Mouse (Mus musculus) layer of hippocampus, adult 9-10 months (tissue): ENCODE measurements around the gene Hspb9.

ENCODE experiments used
- DNase-seq: peaks from one replicate; pipeline ENCODE4 v3.0.0; 2022; ENCODE audit warnings: low spot score

The Hspb9 gene

DNA sequence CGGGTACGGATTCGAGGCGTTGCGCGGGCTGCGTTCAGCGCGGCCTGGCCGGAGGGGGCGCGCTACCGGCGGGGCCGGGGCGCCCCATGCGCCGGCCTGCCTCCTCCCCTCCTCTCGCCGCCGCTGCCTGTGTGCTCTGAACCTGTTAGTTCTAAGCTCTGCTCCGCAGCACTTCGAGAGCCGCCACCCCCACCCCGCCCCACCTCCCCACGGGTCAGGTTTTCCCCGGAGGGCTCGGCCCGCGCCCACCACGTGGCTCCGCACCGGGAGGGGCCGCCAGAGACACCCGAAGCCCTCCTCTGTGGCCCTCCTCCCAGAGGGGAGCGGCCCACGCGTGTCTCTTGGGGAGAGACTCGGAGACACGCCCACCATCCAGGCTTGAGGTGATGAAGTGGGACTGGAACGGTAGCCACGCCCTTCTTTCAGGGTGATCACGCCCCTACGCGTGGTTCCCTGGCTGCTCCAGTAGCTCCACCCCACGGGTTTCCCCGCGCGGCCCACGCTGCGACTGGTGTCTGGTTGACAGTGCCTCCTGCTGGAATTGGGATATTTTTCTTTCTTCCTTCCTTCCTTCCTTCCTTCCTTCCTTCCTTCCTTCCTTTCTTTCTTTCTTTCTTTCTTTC lies 46.1 kb downstream of the Hspb9 start, which contains the start of gene Kcnh4:
TSS of gene Kcnh4 (minus strand) at position 332 of the 623 bp plus-strand sequence.
- peak; percentile 46 for DNase-seq

DNA sequence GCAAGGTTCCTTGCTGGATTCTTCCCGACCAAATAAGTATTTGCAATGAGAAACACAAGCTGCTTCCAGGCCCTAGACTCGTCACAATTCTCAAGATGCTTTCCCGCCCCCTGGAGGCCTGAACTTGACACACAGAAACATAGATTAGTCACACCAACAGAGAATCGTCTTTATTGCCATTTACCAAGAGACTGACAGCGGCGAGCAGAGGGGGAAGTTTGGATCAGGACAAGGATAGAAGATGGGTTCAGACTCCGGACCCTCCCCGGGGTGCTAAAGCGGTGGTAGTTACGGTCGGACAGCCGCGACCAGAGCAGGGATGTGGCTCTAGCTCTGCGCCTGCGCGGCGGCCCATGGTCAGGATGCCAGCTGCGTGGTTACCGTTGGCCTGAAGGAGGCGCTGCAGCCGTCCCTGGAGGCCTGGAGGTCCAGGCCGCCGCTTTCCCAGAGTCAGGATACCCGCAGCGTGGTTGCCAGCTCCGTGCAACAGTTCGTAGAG lies 47.9 kb downstream of the Hspb9 start:
- DNase-seq: peak; percentile 78

DNA sequence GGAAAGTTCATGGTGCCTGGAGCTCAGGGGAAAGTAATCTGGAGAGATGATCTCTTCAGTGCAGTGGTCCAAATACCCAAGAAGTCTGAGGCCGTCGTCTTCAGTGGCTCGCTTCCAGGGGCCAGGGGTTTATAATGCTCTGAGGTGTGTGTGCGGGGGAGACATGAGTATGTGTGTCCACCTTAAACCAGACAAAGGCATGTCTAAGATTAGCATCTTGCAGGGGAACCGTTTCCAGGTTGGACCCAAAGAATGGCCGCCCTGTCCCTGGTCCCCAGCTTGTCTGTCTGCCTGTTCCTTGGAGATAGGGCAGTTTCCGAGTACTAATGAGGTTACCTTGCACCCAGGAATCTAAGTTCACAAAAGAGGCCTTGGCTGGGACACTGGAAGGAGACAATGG lies 49.2 kb downstream of the Hspb9 start, which contains the start of gene Hcrt:
TSS of gene Hcrt (minus strand) at position 101 of the 400 bp plus-strand sequence.
- DNase-seq: no peak
